Mouse (Mus musculus) MEL (cell line): ENCODE measurements around the gene Tex46. TPM values are rescaled to one million over a fixed set of nuclear protein-coding genes. Genes with fewer than 3 reads are reported as not detected.
A peak's percentile ranks its signal among the peaks of the same experiment; 100 is the strongest.

Source experiments
- DNase-seq: peaks from one replicate; pipeline ENCODE4 v3.0.0; 2011; ENCODE audit warnings: low read depth, low spot score
- H3K27ac ChIP-seq: 2 replicates; pipeline ENCODE4 v1.5.1; 2012; ENCODE audit warnings: low read depth, mild to moderate bottlenecking, control low read depth, low read length, moderate library complexity; ENCODE audit not compliant: control insufficient read depth
- H3K27me3 ChIP-seq, 2 experiments: fragments of 150-350 bp in 1 of 2; sonication (generic) in 1 of 2; 2 replicates each; pipeline ENCODE4 v1.6.1; 2012; ENCODE audit warnings: low read length in 2 of 2, mild to moderate bottlenecking in 2 of 2, improper control_type of control experiment in 1 of 2, moderate library complexity in 1 of 2; ENCODE audit not compliant: insufficient read depth in 2 of 2, control insufficient read depth in 1 of 2
- H3K36me3 ChIP-seq, 2 experiments: 2 replicates each; pipeline ENCODE4 v1.6.1; 2012 to 2014; ENCODE audit warnings: low read length in 2 of 2, improper control_type of control experiment in 1 of 2, inconsistent platforms in 1 of 2, mild to moderate bottlenecking in 1 of 2; ENCODE audit not compliant: insufficient read depth in 2 of 2, control insufficient read depth in 1 of 2
- H3K4me1 ChIP-seq, 2 experiments: fragments of 150-350 bp in 1 of 2; sonication (generic) in 1 of 2; 2 replicates each; pipeline ENCODE4 v1.6.1; 2012; ENCODE audit warnings: low read length in 2 of 2, improper control_type of control experiment in 1 of 2, mild to moderate bottlenecking in 1 of 2; ENCODE audit not compliant: insufficient read depth in 2 of 2, control insufficient read depth in 1 of 2
- H3K4me3 ChIP-seq, 2 experiments: fragments of 150-350 bp in 1 of 2; sonication (generic) in 1 of 2; 2 replicates each; pipeline ENCODE4 v1.5.1; 2012; ENCODE audit warnings: low read depth in 2 of 2, low read length in 2 of 2, mild to moderate bottlenecking in 2 of 2, moderate library complexity in 2 of 2, control low read depth in 1 of 2, improper control_type of control experiment in 1 of 2; ENCODE audit not compliant: control insufficient read depth in 1 of 2, insufficient read depth in 1 of 2
- H3K79me2 ChIP-seq: 2 replicates; pipeline ENCODE4 v1.6.1; 2012; ENCODE audit warnings: mild to moderate bottlenecking, low read length, moderate library complexity; ENCODE audit not compliant: control insufficient read depth, poor library complexity, insufficient read depth
- H3K9ac ChIP-seq: 2 replicates; pipeline ENCODE4 v1.6.1; 2012; ENCODE audit warnings: low read depth, mild to moderate bottlenecking, control low read depth, low read length, moderate library complexity; ENCODE audit not compliant: control insufficient read depth, poor library complexity, severe bottlenecking
- H3K9me3 ChIP-seq: fragments of 150-350 bp; sonication (generic); replicated peaks from 2 replicates; pipeline ENCODE4 v1.6.1; 2012; ENCODE audit warnings: mild to moderate bottlenecking, low read length, improper control_type of control experiment, moderate library complexity; ENCODE audit not compliant: insufficient read depth
- CHD1 ChIP-seq: IDR thresholded peaks from 2 replicates; pipeline ENCODE4 v1.6.1; 2012; ENCODE audit warnings: low read depth, mild to moderate bottlenecking, inconsistent platforms, low read length, improper control_type of control experiment
- ELF1 ChIP-seq: IDR thresholded peaks from 2 replicates; pipeline ENCODE4 v1.6.1; 2014; ENCODE audit warnings: low read depth, mild to moderate bottlenecking, inconsistent platforms, low read length, improper control_type of control experiment, moderate library complexity
- EP300 ChIP-seq, 2 experiments: IDR thresholded peaks; 2 replicates each; pipeline ENCODE4 v1.6.1; 2011; ENCODE audit warnings: improper control_type of control experiment in 2 of 2, low read length in 2 of 2, low read depth in 1 of 2, mild to moderate bottlenecking in 1 of 2
- ETS1 ChIP-seq: IDR thresholded peaks from 2 replicates; pipeline ENCODE4 v1.6.1; 2012; ENCODE audit warnings: low read depth, mild to moderate bottlenecking, inconsistent platforms, low read length, improper control_type of control experiment, moderate library complexity
- GABPA ChIP-seq: IDR thresholded peaks from 2 replicates; pipeline ENCODE4 v1.6.1; 2012; ENCODE audit warnings: low read depth, mild to moderate bottlenecking, inconsistent platforms, low read length, improper control_type of control experiment, moderate library complexity
- GATA1 ChIP-seq: IDR thresholded peaks from 2 replicates; pipeline ENCODE4 v1.6.1; 2011; ENCODE audit warnings: low read depth, low read length, improper control_type of control experiment
- HCFC1 ChIP-seq: IDR thresholded peaks from 2 replicates; pipeline ENCODE4 v1.6.1; 2012; ENCODE audit warnings: low read depth, mild to moderate bottlenecking, inconsistent platforms, low read length, improper control_type of control experiment, moderate library complexity
- JUND ChIP-seq: IDR thresholded peaks from 2 replicates; pipeline ENCODE4 v1.6.1; 2011; ENCODE audit warnings: low read depth, mild to moderate bottlenecking, improper control_type of control experiment, low read length
- MAX ChIP-seq: IDR thresholded peaks from 2 replicates; pipeline ENCODE4 v1.6.1; 2011; ENCODE audit warnings: low read length, improper control_type of control experiment
- MAZ ChIP-seq: IDR thresholded peaks from 2 replicates; pipeline ENCODE4 v1.6.1; 2012; ENCODE audit warnings: low read depth, mild to moderate bottlenecking, inconsistent platforms, low read length, improper control_type of control experiment
- MXI1 ChIP-seq: IDR thresholded peaks from 2 replicates; pipeline ENCODE4 v1.6.1; 2011; ENCODE audit warnings: mild to moderate bottlenecking, low read depth, low read length, improper control_type of control experiment
- MYC ChIP-seq: IDR thresholded peaks from 2 replicates; pipeline ENCODE4 v1.6.1; 2011; ENCODE audit warnings: low read depth, mild to moderate bottlenecking, low read length, improper control_type of control experiment, moderate library complexity
- NELFE ChIP-seq: IDR thresholded peaks from 2 replicates; pipeline ENCODE4 v1.6.1; 2011; ENCODE audit warnings: low read depth, low read length, improper control_type of control experiment
- NRF1 ChIP-seq: IDR thresholded peaks from 2 replicates; pipeline ENCODE4 v1.6.1; 2014; ENCODE audit warnings: low read depth, mild to moderate bottlenecking, inconsistent platforms, low read length, improper control_type of control experiment, moderate library complexity; ENCODE audit not compliant: poor library complexity, insufficient read depth, severe bottlenecking
- POLR2A ChIP-seq, 2 experiments: IDR thresholded peaks; 2 replicates each; pipeline ENCODE4 v1.6.1; 2011 to 2012; ENCODE audit warnings: low read length in 2 of 2, mild to moderate bottlenecking in 2 of 2, control low read depth in 1 of 2, improper control_type of control experiment in 1 of 2, low read depth in 1 of 2, moderate library complexity in 1 of 2; ENCODE audit not compliant: control insufficient read depth in 1 of 2, insufficient read depth in 1 of 2, poor library complexity in 1 of 2
- POLR2AphosphoS2 ChIP-seq: IDR thresholded peaks from 2 replicates; pipeline ENCODE4 v1.6.1; 2011; ENCODE audit warnings: low read length, improper control_type of control experiment
- RCOR1 ChIP-seq: IDR thresholded peaks from 2 replicates; pipeline ENCODE4 v1.6.1; 2012; ENCODE audit warnings: low read depth, mild to moderate bottlenecking, inconsistent platforms, low read length, improper control_type of control experiment
- SIN3A ChIP-seq: IDR thresholded peaks from 2 replicates; pipeline ENCODE4 v1.6.1; 2012; ENCODE audit warnings: low read length, improper control_type of control experiment, inconsistent platforms
- TAL1 ChIP-seq: IDR thresholded peaks from 2 replicates; pipeline ENCODE4 v1.6.1; 2012; ENCODE audit warnings: mild to moderate bottlenecking, inconsistent platforms, low read length, moderate library complexity, mixed read lengths
- TBP ChIP-seq: IDR thresholded peaks from 2 replicates; pipeline ENCODE4 v1.8.0; 2011; ENCODE audit warnings: low read depth, low read length, improper control_type of control experiment
- TCF12 ChIP-seq: IDR thresholded peaks from 2 replicates; pipeline ENCODE4 v1.6.1; 2014; ENCODE audit warnings: low read depth, mild to moderate bottlenecking, inconsistent platforms, low read length, improper control_type of control experiment, moderate library complexity
- ZNF384 ChIP-seq: IDR thresholded peaks from 2 replicates; pipeline ENCODE4 v1.6.1; 2012; ENCODE audit warnings: low read depth, mild to moderate bottlenecking, inconsistent platforms, low read length, improper control_type of control experiment
- polyA plus RNA-seq, 2 experiments: library from polyadenylated mRNA; stranded (reverse) in 1 of 2; unstranded in 1 of 2; fragments of >175 nt in 1 of 2; fragments of >200 nt in 1 of 2; gene quantifications; 2 replicates each; pipeline versions ENCODE4 v1.2.1 to v1.2.4; 2012; ENCODE audit warnings: low replicate concordance in 2 of 2, low read depth in 1 of 2; ENCODE audit not compliant: insufficient read length in 2 of 2, insufficient read depth in 1 of 2, missing spikeins in 1 of 2
- total RNA-seq: library from RNA; depleted of rRNA; stranded (reverse); fragments of 300-350 nt; gene quantifications from 2 replicates; pipeline ENCODE4 v1.2.3, GENCODE M21; 2012

The Tex46 gene
- total and polyA plus RNA-seq, 3 experiments: not detected

- TF ChIP-seq POLR2A (IDR thresholded peaks at IDR 0.05; ENCODE audit: control insufficient read depth in 1 of 2, insufficient read depth in 1 of 2, low read depth in 1 of 2, low read length in 2 of 2, poor library complexity in 1 of 2) (no peak), ELF1 (no peak), NELFE (no peak)
- no peak for DNase-seq
- H3K27ac ChIP-seq: peak overlapping the region; percentile 58
- H3K4me3 ChIP-seq: peak overlapping the region in 1 of 2 experiments; percentile 1; a peak in 1 of 4 replicates
- H3K79me2 ChIP-seq: peaks cover 43% of the 10 kb centered on the region
- H3K36me3 ChIP-seq: peaks cover 6 to 11% of the 10 kb centered on the region in 2 experiments
- peak overlapping the region; percentile 5 for H3K9ac ChIP-seq
- H3K27me3 ChIP-seq: no peaks in the 10 kb centered on the region
- H3K4me1 ChIP-seq: peaks cover 13% of the 10 kb centered on the region in 2 experiments
- no peaks in the 10 kb centered on the region for H3K9me3 ChIP-seq
Observed at GRCm38 (mm10) chr4:136587221-136587827, 22.9 kb upstream of the Tex46 start.

- DNase-seq: peak; percentile 79
- Histone ChIP-seq H3K27me3 (no peaks in the 10 kb centered on the region), H3K9me3 (no peaks in the 10 kb centered on the region), H3K4me1 (peaks cover 16 to 20% of the 10 kb centered on the region in 2 experiments), H3K4me3 (peak overlapping the region; percentile 1 to 24; a peak in 3 of 4 replicates), H3K9ac (peak overlapping the region; percentile 5), H3K79me2 (peaks cover 41% of the 10 kb centered on the region), H3K36me3 (peaks cover 6 to 17% of the 10 kb centered on the region in 2 experiments), H3K27ac (peak overlapping the region; percentile 58)
- TF ChIP-seq JUND (no peak), MXI1 (peak; percentile 67), TAL1 (peak; percentile 16; the same call in 1 of the 2 replicates), ETS1 (peak; percentile 43; the same call in 1 of the 2 replicates), RCOR1 (0 out of 2 replicates have a peak, but pooled peaks have one; percentile 33), GATA1 (peak; percentile 80), SIN3A (0 out of 2 replicates have a peak, but pooled peaks have one; percentile 38), POLR2A (IDR thresholded peaks at IDR 0.05; ENCODE audit: control insufficient read depth in 1 of 2, insufficient read depth in 1 of 2, low read depth in 1 of 2, low read length in 2 of 2, poor library complexity in 1 of 2) (no peak), MAX (no peak), MYC (0 out of 2 replicates have a peak, but pooled peaks have one; percentile 39), TCF12 (0 out of 2 replicates have a peak, but pooled peaks have one; percentile 37), CHD1 (peak; percentile 76), NRF1 (no peak), POLR2AphosphoS2 (no peak), TBP (0 out of 2 replicates have a peak, but pooled peaks have one; percentile 17), GABPA (no peak), ZNF384 (peak; percentile 90), EP300 (IDR thresholded peaks at IDR 0.05; ENCODE audit: low read depth in 1 of 2, low read length in 2 of 2) (peak; percentile 60 to 72), MAZ (0 out of 2 replicates have a peak, but pooled peaks have one; percentile 41), HCFC1 (no peak)
Observed at GRCm38 (mm10) chr4:136588003-136588402, 22.2 kb upstream of the Tex46 start.
